Mouse (Mus musculus): Measurements from ENCODE around the gene Tfpt.

DNA sequence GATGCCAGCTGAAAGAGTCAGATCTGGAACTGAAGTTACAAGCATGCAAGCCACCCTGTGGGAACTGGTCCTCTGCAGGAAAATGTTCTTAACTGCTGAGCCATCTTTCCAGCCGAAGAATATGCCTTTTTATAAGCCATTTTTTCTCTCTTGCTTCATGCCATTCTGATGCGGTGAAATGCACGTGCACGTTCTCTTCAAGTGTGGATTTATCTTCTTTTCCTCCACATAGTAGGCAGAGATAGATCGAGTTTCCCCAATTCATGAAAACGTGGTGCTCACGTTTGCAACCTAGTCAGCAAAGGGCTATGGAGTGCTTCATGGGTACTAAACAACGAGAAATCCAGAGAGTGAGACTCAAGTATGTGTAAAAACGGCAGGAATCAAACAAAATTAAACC, 14.1 kb upstream of the Tfpt start:
- TF ChIP-seq POLR2A (IDR thresholded peaks at IDR 0.05; ENCODE audit: borderline replicate concordance, low read depth, low read length) (no peak), CTCF (IDR thresholded peaks at IDR 0.05; ENCODE audit: low read depth, low read length) (no peak)
